Mouse (Mus musculus): ENCODE data around the gene Igdcc3. TPM values are rescaled to one million over a fixed set of nuclear protein-coding genes. Genes with fewer than 3 reads are reported as not detected.

The Igdcc3 gene
- polyA plus RNA-seq, 1 experiment from 2014 or later: 2.0 TPM

DNA sequence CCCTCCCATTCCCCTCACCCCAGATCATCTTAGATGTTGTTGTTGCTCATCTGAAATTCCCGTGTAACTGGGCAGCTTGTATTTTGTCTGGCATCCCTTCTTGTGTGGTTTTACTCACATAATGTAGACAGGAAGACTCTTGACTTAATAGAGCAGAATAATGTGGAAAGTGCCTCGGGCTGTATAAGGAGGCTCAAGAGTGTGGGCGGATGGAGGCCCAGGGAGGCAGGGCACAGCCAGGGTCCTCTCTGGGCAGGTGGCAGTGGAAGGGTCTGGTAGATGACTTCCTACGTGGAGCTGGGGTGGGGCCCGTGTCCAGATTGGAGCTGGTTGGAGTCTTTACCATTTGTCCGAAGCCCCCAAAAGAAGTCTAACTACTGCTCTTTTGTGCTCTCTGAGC, 82.9 kb downstream of the Igdcc3 start:
- Histone ChIP-seq H3K27me3 (ENCODE audit: control insufficient read depth, insufficient read depth, low read length) (peaks cover 3% of the 10 kb centered on the region; the same call in 1 of the 2 replicates), H3K27ac (ENCODE audit: low read length) (no peak overlapping the region), H3K36me3 (ENCODE audit: control insufficient read depth, insufficient read depth, low read length) (no peaks in the 10 kb centered on the region), H3K4me1 (ENCODE audit: control insufficient read depth, insufficient read depth, low read length) (no peaks in the 10 kb centered on the region), H3K9ac (replicated peaks; ENCODE audit: low read depth, low read length) (no peak overlapping the region), H3K4me3 (ENCODE audit: low read depth, low read length) (no peak overlapping the region), H3K9me3 (ENCODE audit: control insufficient read depth, low read depth, low read length) (no peaks in the 10 kb centered on the region), H3K4me2 (replicated peaks; ENCODE audit: low read depth, low read length) (no peak overlapping the region)
- 82% methylated on average over 6 of the region's 6 CpGs for WGBS
- no peak for ATAC-seq (ENCODE audit: insufficient number of reproducible peaks, insufficient read depth, low FRiP score, low read depth)

DNA sequence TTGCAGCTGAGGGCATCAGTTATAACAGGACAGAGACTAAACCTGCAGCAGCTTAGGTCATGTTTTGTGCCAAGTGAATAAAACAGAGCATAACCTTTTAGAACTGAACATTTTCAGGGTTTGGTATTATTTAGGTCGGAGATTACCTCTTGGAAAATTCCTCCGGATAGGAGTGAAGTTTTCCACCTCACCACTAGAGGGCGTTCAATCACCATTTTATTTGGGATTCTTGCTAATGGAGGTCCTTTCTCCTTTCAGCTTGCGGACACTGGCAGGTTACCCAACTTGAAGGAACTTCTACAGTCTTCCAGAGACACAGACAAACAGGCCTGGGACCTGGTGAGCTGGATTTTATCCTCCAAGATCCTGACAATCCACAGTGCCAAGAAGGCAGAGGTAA, 84.8 kb downstream of the Igdcc3 start:
- Histone ChIP-seq H3K27ac (ENCODE audit: low read length) (no peak overlapping the region), H3K4me2 (replicated peaks; ENCODE audit: low read depth, low read length) (no peak overlapping the region), H3K9ac (replicated peaks; ENCODE audit: low read depth, low read length) (no peak overlapping the region), H3K27me3 (ENCODE audit: control insufficient read depth, insufficient read depth, low read length) (0 out of 2 replicates have a peak, but pooled peaks cover 3% of the 10 kb centered on the region), H3K4me3 (ENCODE audit: low read depth, low read length) (no peak overlapping the region), H3K4me1 (ENCODE audit: control insufficient read depth, insufficient read depth, low read length) (no peaks in the 10 kb centered on the region), H3K9me3 (ENCODE audit: control insufficient read depth, low read depth, low read length) (no peaks in the 10 kb centered on the region), H3K36me3 (ENCODE audit: control insufficient read depth, insufficient read depth, low read length) (no peaks in the 10 kb centered on the region)
- ATAC-seq (ENCODE audit: insufficient number of reproducible peaks, insufficient read depth, low FRiP score, low read depth): no peak
- 32% methylated on average over 4 of the region's 4 CpGs for WGBS

DNA sequence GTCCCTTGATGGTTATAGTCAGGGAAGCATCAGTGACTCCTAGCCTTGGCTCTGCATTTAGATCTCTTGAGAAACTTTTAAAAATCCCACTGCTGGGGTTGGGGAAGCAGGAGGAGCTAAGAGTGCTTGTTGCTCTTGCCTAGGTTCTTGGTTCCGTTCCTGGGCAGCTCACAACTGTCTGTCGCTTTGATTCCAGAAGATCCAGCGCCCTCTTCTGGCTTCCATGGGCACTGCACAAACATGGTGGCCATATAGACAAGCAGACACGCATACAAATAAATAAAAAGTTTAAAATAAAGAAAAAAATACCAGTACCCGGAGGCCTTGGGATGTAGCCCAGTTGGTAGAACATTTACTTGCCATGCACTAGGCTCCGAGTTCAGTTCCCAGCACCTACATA, 89.3 kb downstream of the Igdcc3 start:
- Histone ChIP-seq H3K4me2 (replicated peaks; ENCODE audit: low read depth, low read length) (no peak overlapping the region), H3K27ac (ENCODE audit: low read length) (no peak overlapping the region), H3K9me3 (ENCODE audit: control insufficient read depth, low read depth, low read length) (no peaks in the 10 kb centered on the region), H3K4me1 (ENCODE audit: control insufficient read depth, insufficient read depth, low read length) (no peaks in the 10 kb centered on the region), H3K36me3 (ENCODE audit: control insufficient read depth, insufficient read depth, low read length) (no peaks in the 10 kb centered on the region), H3K27me3 (ENCODE audit: control insufficient read depth, insufficient read depth, low read length) (0 out of 2 replicates have a peak, but pooled peaks cover 3% of the 10 kb centered on the region), H3K9ac (replicated peaks; ENCODE audit: low read depth, low read length) (no peak overlapping the region), H3K4me3 (ENCODE audit: low read depth, low read length) (no peak overlapping the region)
- WGBS: 75% methylated on average over 6 of the region's 6 CpGs
- no peak for ATAC-seq (ENCODE audit: insufficient number of reproducible peaks, insufficient read depth, low FRiP score, low read depth)

DNA sequence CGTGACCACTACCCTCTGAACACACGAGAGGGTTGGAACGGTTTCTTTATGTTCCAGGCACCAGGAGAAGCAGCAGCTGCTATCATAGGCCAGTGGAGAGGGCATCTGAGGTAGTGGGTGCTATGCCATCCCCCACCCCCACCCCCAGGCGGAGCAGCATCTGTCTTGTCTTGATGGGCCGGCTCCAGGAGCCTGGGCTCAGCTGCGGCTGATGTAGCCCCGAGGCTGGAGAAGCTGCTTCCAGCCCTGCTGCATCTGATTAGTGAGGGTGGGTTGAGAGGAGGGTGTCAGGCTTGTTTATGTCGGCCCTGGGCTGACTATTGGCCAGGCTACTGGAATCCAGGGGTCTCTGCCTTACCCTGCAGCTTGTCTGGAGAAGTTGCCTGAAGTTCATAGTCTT, 90.3 kb downstream of the Igdcc3 start:
- H3K27ac ChIP-seq (ENCODE audit: low read length): no peak overlapping the region
- no peak for ATAC-seq (ENCODE audit: insufficient number of reproducible peaks, insufficient read depth, low FRiP score, low read depth)

DNA sequence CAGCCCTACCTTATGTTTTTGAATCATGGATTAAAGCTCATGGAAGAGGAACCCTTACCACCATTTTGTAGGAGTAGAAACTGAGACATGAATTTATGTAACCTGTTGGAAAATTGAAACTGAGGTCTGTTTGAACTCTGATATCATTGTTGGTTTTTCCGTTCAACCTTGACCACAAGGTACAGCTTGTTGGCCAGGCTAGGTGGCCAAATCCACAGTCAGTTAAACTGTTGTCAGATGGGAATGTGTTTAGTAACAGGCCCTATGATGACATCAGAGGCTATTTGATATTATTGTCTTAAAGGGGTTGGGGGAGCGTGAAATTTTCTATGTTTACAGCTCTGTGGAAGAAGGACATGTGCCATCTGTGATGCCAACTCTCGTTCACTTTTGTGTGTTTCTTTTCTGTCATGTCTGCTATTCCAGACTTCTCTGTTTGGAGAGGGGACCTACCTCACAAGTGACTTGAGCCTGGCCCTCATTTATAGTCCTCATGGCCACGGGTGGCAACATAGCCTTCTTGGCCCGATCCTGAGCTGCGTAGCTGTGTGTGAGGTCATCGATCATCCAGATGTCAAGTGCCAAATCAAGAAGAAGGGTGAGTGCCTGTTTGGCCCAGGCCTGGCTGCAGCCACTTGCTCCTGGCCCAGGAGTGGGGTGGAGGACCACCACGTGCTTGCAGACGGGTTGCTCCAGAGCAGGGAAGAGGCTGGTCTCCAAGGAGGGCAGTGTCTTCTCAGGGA, 92.4 kb downstream of the Igdcc3 start:
- Histone ChIP-seq H3K27ac (ENCODE audit: low read length) (no peak overlapping the region), H3K4me1 (ENCODE audit: control insufficient read depth, insufficient read depth, low read length) (peaks cover 10% of the 10 kb centered on the region), H3K9ac (replicated peaks; ENCODE audit: low read depth, low read length) (no peak overlapping the region), H3K4me3 (ENCODE audit: low read depth, low read length) (no peak overlapping the region), H3K36me3 (ENCODE audit: control insufficient read depth, insufficient read depth, low read length) (no peaks in the 10 kb centered on the region), H3K9me3 (ENCODE audit: control insufficient read depth, low read depth, low read length) (no peaks in the 10 kb centered on the region), H3K27me3 (ENCODE audit: control insufficient read depth, insufficient read depth, low read length) (no peaks in the 10 kb centered on the region), H3K4me2 (replicated peaks; ENCODE audit: low read depth, low read length) (no peak overlapping the region)
- ATAC-seq (ENCODE audit: insufficient number of reproducible peaks, insufficient read depth, low FRiP score, low read depth): no peak
- 85% methylated on average over 9 of the region's 9 CpGs for WGBS

More for the DNA sequence above, 90.3 kb downstream of the Igdcc3 start:
- Histone ChIP-seq H3K27me3 (ENCODE audit: control insufficient read depth, insufficient read depth, low read length) (no peaks in the 10 kb centered on the region), H3K36me3 (ENCODE audit: control insufficient read depth, insufficient read depth, low read length) (no peaks in the 10 kb centered on the region), H3K9ac (replicated peaks; ENCODE audit: low read depth, low read length) (no peak overlapping the region), H3K9me3 (ENCODE audit: control insufficient read depth, low read depth, low read length) (no peaks in the 10 kb centered on the region), H3K4me2 (replicated peaks; ENCODE audit: low read depth, low read length) (no peak overlapping the region), H3K4me3 (ENCODE audit: low read depth, low read length) (no peak overlapping the region), H3K4me1 (ENCODE audit: control insufficient read depth, insufficient read depth, low read length) (no peaks in the 10 kb centered on the region)
- WGBS: 56% methylated on average over 8 of the region's 8 CpGs

DNA sequence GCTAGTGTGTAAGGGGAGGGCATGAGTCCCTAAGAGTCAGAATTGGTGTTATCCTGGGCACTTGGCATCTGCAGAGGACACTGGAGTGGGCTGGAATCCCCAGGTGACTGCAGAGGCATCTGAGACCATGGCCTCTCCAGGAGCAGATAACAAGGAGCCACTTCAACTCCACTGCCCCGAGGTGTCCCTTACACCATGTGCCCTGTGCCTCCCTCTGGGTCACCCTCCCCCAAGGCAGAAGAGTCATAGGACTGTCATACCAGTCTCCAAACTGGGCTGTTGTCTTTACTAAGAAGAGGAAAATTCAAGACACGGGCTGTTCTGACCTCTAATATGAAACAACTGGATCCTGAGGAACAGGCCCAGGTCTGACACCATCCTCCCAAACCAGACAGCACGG, 93.7 kb downstream of the Igdcc3 start:
- Histone ChIP-seq H3K4me2 (replicated peaks; ENCODE audit: low read depth, low read length) (no peak overlapping the region), H3K36me3 (ENCODE audit: control insufficient read depth, insufficient read depth, low read length) (no peaks in the 10 kb centered on the region), H3K27me3 (ENCODE audit: control insufficient read depth, insufficient read depth, low read length) (no peaks in the 10 kb centered on the region), H3K4me3 (ENCODE audit: low read depth, low read length) (no peak overlapping the region), H3K27ac (ENCODE audit: low read length) (no peak overlapping the region), H3K4me1 (ENCODE audit: control insufficient read depth, insufficient read depth, low read length) (peaks cover 10% of the 10 kb centered on the region), H3K9me3 (ENCODE audit: control insufficient read depth, low read depth, low read length) (no peaks in the 10 kb centered on the region), H3K9ac (replicated peaks; ENCODE audit: low read depth, low read length) (no peak overlapping the region)
- ATAC-seq (ENCODE audit: insufficient number of reproducible peaks, insufficient read depth, low FRiP score, low read depth): no peak
- WGBS: 66% methylated on average over 3 of the region's 3 CpGs

Other genes with a start within 250 kb of the Igdcc3 start
- not detected in 2 replicates for gene Slc24a1, start 189.6 kb upstream of the Igdcc3 start, polyA plus RNA-seq (2014; fragmentation: Nextera tagmentation; extraction: Ambion mirVana)
- gene Ints14, start 180.3 kb upstream of the Igdcc3 start, polyA plus RNA-seq (2014; fragmentation: Nextera tagmentation; extraction: Ambion mirVana): 53.2 and 56.2 TPM in 2 replicates
- gene Hacd3, start 119.5 kb upstream of the Igdcc3 start, polyA plus RNA-seq (2014; fragmentation: Nextera tagmentation; extraction: Ambion mirVana): 83.8 and 84.6 TPM in 2 replicates
- 29.8 and 33.1 TPM in 2 replicates for gene Dpp8, start 108.8 kb upstream of the Igdcc3 start, polyA plus RNA-seq (2014; fragmentation: Nextera tagmentation; extraction: Ambion mirVana)
- 42.4 and 43.3 TPM in 2 replicates for gene Igdcc4, start 39.7 kb upstream of the Igdcc3 start, polyA plus RNA-seq (2014; fragmentation: Nextera tagmentation; extraction: Ambion mirVana)
- 6.0 and 6.4 TPM in 2 replicates for gene Parp16, start 54.2 kb downstream of the Igdcc3 start, polyA plus RNA-seq (2014; fragmentation: Nextera tagmentation; extraction: Ambion mirVana)
- gene Cilp, start 124.0 kb downstream of the Igdcc3 start, polyA plus RNA-seq (2014; fragmentation: Nextera tagmentation; extraction: Ambion mirVana): 0.78 and 1.0 TPM in 2 replicates
- gene Clpx, start 153.1 kb downstream of the Igdcc3 start, polyA plus RNA-seq (2014; fragmentation: Nextera tagmentation; extraction: Ambion mirVana): 50.7 and 56.7 TPM in 2 replicates
- gene Pdcd7, start 204.9 kb downstream of the Igdcc3 start, polyA plus RNA-seq (2014; fragmentation: Nextera tagmentation; extraction: Ambion mirVana): 10.5 and 10.8 TPM in 2 replicates
- 0.77 and 0.81 TPM in 2 replicates for gene Ubap1l, start 219.9 kb downstream of the Igdcc3 start, polyA plus RNA-seq (2014; fragmentation: Nextera tagmentation; extraction: Ambion mirVana)